Mouse (Mus musculus) right cerebral cortex, postnatal 14 days (tissue): ENCODE data around the gene Mlana.
A peak's percentile ranks its signal among the peaks of the same experiment; 100 is the strongest.

ENCODE experiments used
- DNase-seq: peaks from one replicate; pipeline ENCODE4 v3.0.0; 2022

The Mlana gene

DNA sequence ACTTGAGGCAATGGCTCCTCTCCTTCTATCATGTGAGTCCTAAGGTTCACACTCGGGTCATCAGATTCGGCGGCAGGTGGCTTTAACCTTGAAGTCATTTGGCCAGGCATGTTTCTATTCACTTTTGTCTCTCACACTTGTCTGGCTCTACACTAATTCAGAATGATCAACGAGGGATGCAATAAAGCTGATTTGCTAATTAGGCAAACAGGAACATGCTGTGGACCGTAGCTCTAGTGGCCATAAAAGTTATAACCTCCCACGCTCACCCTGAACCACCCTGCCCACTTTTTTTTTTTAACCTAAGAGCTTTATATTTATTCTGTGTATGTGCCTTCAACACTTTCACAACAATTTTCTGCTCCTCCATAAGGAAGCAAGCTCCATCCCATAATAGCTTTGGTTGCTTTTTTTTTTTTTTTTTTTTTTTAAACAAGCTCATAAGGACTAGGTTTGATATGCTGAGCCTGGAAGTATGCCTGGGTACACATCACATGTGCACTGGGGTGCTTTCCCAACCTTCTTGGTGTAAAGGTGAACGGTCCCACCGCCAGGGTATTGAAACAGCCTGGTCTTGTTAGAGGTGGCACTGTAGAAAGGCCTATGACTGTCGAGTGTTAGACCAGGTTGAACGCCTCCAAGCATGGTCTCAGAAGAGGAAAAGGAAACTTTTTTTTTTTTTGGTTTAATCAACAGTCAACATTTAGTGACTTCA lies 21.0 kb upstream of the Mlana start:
- DNase-seq = no peak

- DNase-seq = no peak
Observed at GRCm38 (mm10) chr19:29678181-29678778, 19.3 kb upstream of the Mlana start.

GRCm38 (mm10) chr19:29680182-29681152 lies 17.2 kb upstream of the Mlana start:
- no peak for DNase-seq

DNA sequence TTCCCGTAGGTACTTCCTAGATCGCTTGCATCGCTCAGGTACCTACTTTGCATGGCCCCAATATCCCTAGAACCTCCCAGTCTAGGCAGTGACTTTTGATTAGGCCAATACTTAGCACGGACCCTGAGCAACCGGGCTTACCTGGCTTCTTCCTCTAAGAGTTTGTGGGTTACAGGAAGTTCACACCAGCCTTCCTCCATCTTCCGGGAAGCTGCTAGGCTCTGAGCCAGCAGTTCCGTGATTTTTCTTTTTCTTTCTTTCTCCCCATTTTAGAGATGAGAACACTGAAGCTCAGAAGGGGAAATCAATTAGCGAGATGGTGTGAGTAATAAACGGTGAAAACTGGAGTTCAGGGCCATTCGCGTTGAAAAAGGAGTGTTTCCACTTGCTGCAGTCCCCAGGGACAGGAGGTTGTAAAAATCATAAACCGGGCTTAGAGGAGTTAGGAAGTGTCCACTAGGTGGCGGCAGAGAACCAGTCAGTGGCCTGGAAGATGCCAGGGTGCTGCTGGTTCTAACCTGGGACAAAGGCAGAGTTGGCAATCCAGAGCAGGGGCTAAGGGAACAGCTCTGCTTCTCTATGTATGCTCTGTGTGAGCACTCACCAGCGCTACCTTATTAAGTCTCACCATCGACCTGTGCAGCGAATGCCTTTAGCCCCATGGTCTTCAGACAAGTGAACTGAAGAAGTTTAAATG lies 13.6 kb upstream of the Mlana start:
- peak; percentile 91 for DNase-seq

DNA sequence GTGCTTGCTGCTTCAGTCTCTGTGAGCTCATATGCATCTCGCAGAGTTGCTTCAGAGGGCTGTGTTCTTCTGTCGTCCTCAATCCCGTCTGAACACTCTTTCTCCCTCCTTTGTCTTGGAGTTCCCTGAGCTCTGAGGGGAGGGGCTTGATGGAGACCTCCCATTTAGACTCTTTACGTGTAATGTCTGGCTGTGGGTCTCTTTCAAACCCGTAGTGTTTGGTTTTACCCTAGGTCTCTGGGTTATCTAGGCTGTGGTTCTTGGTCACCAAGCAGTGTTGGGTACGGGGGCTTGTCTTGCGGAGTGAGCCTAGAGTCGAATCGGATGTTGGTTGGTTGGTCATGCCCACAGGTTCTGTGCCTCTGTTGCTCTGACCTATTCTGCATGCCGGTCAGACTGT lies 2.6 kb upstream of the Mlana start:
- DNase-seq = no peak

DNA sequence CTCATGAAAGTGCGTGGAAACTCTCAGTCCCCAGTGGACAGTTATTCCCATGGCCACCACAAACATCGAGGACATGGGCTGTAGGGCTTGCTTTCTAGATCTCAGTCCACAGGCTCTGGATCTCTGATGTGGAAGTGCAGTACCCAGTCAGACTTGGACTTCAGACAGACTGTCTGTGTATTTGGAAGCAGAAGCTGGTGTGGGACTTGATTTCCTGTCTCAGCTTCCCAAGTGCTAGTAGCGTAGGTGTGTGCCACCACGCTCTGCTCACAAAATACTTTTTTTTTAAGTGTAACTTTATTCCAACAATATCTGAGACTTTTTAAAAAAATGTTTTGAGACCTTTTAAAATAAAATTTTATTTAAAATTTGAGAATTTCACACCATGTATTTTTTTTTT lies 1.3 kb upstream of the Mlana start:
- DNase-seq = no peak

DNA sequence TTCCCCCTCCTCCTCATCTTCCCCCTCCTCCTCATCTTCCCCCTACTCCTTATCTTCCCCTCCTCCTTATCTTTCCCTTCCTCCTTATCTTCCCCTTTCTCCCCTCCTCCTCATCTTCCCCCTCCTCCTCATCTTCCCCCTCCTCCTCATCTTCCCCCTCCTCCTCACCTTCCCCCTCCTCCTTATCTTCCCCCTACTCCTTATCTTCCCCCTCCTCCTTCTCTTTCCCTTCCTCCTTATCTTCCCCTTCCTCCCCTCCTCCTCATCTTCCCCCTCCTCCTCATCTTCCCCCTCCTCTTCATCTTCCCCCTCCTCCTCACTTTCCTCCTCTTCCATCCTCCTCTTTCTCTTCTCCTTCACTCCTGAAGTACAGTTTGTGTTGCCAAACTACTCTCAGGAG lies 784 bp upstream of the Mlana start:
- DNase-seq = no peak

DNA sequence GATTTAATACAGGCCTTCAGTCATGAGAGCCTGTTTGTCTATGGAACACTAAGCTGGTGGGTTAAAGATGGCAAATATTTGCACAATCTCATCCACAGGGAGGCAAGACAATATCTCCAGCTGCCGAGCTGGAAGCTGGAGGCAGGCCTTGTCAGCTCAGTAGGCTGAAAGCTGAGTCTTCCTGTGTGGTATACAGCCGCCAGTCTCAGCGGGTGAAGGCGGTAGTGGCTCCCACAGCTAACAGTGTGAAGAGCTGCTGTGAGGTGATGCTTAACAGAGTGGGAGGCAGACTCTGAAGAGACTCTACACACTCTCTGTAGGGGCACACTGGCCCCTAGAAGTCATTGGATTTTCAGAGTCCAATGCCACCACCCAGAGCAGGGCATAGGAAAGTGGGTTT lies 4.1 kb downstream of the Mlana start:
- DNase-seq = no peak

GRCm38 (mm10) chr19:29704436-29704835 lies 6.8 kb downstream of the Mlana start:
- no peak for DNase-seq

DNA sequence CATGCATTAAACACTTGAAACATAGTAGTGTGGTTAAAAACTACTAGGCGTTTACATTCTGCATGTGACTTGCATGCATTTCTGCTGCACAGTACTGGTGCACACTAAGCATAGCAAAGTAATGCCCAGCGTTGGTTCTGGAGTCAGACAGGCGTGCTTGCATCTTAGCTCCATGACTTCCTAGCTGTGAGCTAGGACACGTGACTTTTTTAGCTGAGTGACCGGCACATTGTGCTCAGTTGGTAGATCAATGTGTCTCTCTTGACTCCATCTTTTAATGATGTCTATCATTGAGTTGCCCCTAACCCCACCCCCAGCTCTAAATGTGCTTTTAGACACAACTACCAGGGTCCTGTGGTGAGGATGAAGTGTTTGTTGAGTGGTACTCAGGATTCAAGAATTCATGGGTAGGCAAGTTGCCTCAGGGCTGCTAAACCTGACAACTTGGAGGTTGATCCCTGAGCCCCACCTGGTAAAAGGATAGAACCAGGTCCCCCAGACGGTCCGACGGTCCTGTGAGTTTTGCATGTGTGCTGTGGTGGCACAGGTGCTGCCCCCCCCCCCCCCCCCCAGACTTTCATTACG lies 9.8 kb downstream of the Mlana start:
- no peak for DNase-seq

- no peak for DNase-seq
Observed at GRCm38 (mm10) chr19:29708003-29708402, 10.4 kb downstream of the Mlana start.

- no peak for DNase-seq
Observed at GRCm38 (mm10) chr19:29708461-29708860, 10.8 kb downstream of the Mlana start.

DNA sequence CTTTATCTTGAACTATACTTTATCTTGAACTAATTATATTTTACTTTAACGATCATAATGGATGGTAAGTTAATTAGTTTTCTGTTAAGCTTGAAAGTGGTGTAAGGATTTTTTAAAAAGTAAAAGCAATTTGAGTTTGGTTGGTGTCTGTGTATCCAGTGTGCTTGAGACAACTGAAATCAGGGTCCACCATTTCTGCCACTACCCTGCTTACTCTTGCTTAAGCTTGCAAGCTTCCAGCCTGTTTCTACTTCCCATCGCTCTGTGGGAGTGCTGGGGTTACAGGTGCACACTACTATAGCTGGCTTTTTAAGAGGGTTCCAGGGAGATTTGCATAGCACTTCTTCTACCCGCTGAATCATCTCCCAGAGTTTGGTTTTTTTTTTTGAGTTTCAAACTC lies 11.8 kb downstream of the Mlana start:
- no peak for DNase-seq

DNA sequence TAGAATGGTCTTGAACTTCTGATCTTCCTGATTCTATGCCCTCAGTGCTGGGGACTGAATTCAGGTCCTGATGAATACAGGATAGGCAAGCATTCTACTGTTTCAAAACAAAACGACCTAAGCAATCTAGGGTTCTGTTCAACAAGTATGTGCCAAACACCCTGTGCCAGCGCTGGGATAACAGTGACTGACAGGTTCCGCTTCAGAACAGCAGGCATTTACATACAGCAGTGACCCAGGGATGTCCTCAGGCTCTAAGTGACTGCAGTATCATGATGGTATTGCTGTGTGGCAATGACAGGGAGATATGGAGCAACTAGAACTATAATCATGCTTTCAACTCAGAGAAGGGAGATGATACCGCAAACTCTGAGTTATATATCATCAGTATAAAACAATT lies 15.8 kb downstream of the Mlana start:
- no peak for DNase-seq

DNA sequence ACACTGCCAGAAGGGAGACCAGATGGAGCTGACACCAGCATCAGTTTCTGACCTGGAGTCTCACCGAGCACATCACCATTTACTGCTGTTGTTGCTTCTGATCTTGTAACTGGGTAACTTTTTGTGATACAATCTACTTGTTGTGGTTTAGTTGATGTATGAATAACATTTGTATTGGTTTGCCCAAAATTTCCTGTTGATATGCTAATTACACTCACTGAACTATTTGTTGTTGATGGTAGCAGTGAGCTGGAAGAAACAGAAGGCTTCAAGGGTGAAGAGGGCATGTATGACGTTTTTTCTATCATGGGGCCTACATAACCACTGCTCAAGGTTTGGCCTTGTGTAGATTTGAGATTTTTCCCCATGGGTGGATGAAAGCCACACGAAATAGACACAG lies 20.2 kb downstream of the Mlana start:
- DNase-seq = no peak

GRCm38 (mm10) chr19:29718476-29718875 lies 20.9 kb downstream of the Mlana start:
- DNase-seq = no peak

GRCm38 (mm10) chr19:29735421-29735820 lies 37.8 kb downstream of the Mlana start:
- DNase-seq = no peak

- no peak for DNase-seq
Observed at GRCm38 (mm10) chr19:29739608-29740007, 42.0 kb downstream of the Mlana start.

DNA sequence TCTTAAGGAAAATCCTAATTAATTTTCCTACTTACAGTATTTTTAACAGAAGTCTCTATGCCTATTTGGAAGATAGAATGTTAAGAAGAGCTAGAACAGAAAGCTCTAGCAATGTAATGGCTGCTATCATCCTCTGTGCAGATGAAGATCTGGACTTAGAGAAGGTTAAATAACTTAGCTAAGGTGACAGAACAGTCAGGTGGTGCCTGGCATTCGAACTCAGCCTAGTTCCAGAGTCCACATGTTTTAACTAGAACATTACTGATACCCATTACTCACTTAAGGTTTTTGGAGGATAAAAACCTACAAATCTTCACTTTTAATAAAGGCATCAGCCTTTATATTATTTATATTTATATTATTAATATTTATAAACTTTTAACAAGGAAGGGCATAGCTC lies 43.0 kb downstream of the Mlana start:
- no peak for DNase-seq

- DNase-seq = no peak
Observed at GRCm38 (mm10) chr19:29743531-29743930, 45.9 kb downstream of the Mlana start.

- no peak for DNase-seq
Observed at GRCm38 (mm10) chr19:29750994-29751393, 53.4 kb downstream of the Mlana start.

DNA sequence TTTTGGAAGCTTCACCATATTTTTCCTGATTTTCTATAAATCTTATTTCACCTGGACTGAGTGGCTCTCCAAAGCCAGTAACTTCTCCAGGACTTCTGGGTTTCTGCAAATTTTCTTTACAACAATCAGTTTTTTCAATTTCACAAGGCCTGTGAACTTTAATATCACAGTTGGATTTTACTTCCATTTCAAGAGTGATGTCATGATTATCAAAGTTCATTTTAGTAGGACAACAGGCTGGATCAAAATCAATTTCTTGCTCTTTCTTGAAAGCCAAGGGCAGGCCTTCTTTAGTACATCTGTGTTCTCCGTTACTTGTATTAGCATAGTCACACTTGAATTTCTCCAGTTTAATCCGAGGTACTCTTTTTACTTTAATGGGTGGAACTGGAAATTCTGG lies 56.3 kb downstream of the Mlana start:
- no peak for DNase-seq
